Mouse (Mus musculus): ENCODE measurements around the gene Ttll9.

GRCm38 (mm10) chr2:152914310-152915120 lies 47.8 kb upstream of the Ttll9 start:
- TF ChIP-seq CTCF (conservative IDR thresholded peaks at IDR 0.05; ENCODE audit: low read length) = peak; percentile 71
- no peak for TF ChIP-seq NANOG (IDR thresholded peaks at IDR 0.05; ENCODE audit: borderline replicate concordance, low read length)
- TF ChIP-seq POU5F1 (IDR thresholded peaks at IDR 0.05; ENCODE audit: borderline replicate concordance, low read length) = no peak

Data from E14TG2a.4 (cell line).